Mouse (Mus musculus): Measurements from ENCODE around the gene Bloc1s5.

DNA sequence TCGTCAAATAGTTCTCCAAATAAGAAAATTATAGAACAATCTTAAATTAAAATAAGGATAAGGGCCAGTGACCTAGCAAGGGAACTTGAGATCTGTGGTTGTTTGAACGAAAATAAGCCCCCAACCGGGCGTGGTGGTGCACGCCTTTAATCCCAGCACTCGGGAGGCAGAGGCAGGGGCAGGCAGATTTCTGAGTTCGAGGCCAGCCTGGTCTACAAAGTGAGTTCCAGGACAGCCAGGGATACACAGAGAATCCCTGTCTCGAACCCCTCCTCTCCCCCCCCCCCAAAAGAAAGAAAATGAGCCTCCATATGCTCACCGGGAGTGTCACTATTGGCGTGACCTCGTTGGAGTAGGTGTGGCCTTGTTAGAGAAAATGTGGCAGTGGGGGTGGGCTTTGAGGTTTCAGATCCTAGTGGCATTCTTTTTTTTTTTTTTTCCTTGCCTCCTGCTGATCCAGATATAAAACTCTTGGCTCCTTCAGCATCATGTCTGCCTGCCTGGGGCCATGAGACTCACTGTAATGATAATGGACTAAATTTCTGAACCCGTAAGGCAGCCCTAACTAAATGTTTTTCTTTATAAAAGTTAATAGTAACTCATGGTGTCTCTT lies 24.7 kb upstream of the Bloc1s5 start:
- TF ChIP-seq GATA1 (IDR thresholded peaks at IDR 0.05; ENCODE audit: low read length) (no peak), TAL1 (IDR thresholded peaks at IDR 0.05; ENCODE audit: low read length) (no peak)

All from erythroblast, embryonic 14.5 days (primary cell).